Mouse (Mus musculus): ENCODE measurements around the gene Hivep3. TPM values are rescaled to one million over a fixed set of nuclear protein-coding genes. Genes with fewer than 3 reads are reported as not detected.

Gene Hivep3
- polyA plus RNA-seq, 1 experiment from 2014 or later = 3.7 TPM

GRCm38 (mm10) chr4:120142905-120143304, 409.3 kb downstream of the Hivep3 start:
- Histone ChIP-seq H3K27ac (no peak overlapping the region), H3K4me2 (no peak overlapping the region), H3K9me3 (no peaks in the 10 kb centered on the region), H3K36me3 (no peaks in the 10 kb centered on the region), H3K27me3 (no peaks in the 10 kb centered on the region; the same call in 1 of the 2 replicates), H3K4me3 (no peak overlapping the region), H3K9ac (no peak overlapping the region), H3K4me1 (peaks cover 8% of the 10 kb centered on the region)
- ATAC-seq (ENCODE audit: insufficient number of reproducible peaks, insufficient read depth, low FRiP score, low TSS enrichment, low read depth) = peak; percentile 38
- WGBS = 71% methylated on average over 9 of the region's 9 CpGs

- Histone ChIP-seq H3K36me3 (no peaks in the 10 kb centered on the region), H3K27me3 (peaks cover 8% of the 10 kb centered on the region)
- WGBS = 91% methylated on average over 5 of the region's 5 CpGs
Measured at GRCm38 (mm10) chr4:120144343-120144742, 410.8 kb downstream of the Hivep3 start.

GRCm38 (mm10) chr4:120145931-120146330, 412.3 kb downstream of the Hivep3 start:
- Histone ChIP-seq H3K9me3 (no peaks in the 10 kb centered on the region), H3K4me3 (no peak overlapping the region), H3K27me3 (peaks cover 20% of the 10 kb centered on the region), H3K4me1 (peaks cover 19% of the 10 kb centered on the region), H3K4me2 (no peak overlapping the region), H3K36me3 (no peaks in the 10 kb centered on the region), H3K9ac (no peak overlapping the region), H3K27ac (no peak overlapping the region)
- WGBS = 59% methylated on average over 8 of the region's 8 CpGs
- ATAC-seq (ENCODE audit: insufficient number of reproducible peaks, insufficient read depth, low FRiP score, low TSS enrichment, low read depth) = no peak

More at GRCm38 (mm10) chr4:120144343-120144742, 410.8 kb downstream of the Hivep3 start:
- peaks cover 19% of the 10 kb centered on the region for H3K4me1 ChIP-seq
- H3K9ac ChIP-seq = no peak overlapping the region
- no peak for ATAC-seq (ENCODE audit: insufficient number of reproducible peaks, insufficient read depth, low FRiP score, low TSS enrichment, low read depth)
- H3K4me3 ChIP-seq = no peak overlapping the region
- no peak overlapping the region for H3K27ac ChIP-seq
- H3K4me2 ChIP-seq = no peak overlapping the region
- H3K9me3 ChIP-seq = no peaks in the 10 kb centered on the region

GRCm38 (mm10) chr4:120148291-120149141, 414.9 kb downstream of the Hivep3 start:
- H3K9ac ChIP-seq = peak overlapping the region; percentile 61
- peak overlapping the region; percentile 44 for H3K27ac ChIP-seq
- no peaks in the 10 kb centered on the region for H3K36me3 ChIP-seq

GRCm38 (mm10) chr4:120149142-120149524, 415.5 kb downstream of the Hivep3 start:
- H3K4me2 ChIP-seq = peak overlapping the region; percentile 62
- peaks cover 20% of the 10 kb centered on the region for H3K27me3 ChIP-seq
- WGBS = 27% methylated on average over 3 of the region's 3 CpGs
- H3K27ac ChIP-seq = peak overlapping the region; percentile 44
- H3K9ac ChIP-seq = peak overlapping the region; percentile 61
- peak overlapping the region; percentile 31 for H3K4me3 ChIP-seq
- no peaks in the 10 kb centered on the region for H3K36me3 ChIP-seq
- no peaks in the 10 kb centered on the region for H3K9me3 ChIP-seq
- ATAC-seq (ENCODE audit: insufficient number of reproducible peaks, insufficient read depth, low FRiP score, low TSS enrichment, low read depth) = no peak
- peaks cover 11% of the 10 kb centered on the region for H3K4me1 ChIP-seq

More at GRCm38 (mm10) chr4:120148291-120149141, 414.9 kb downstream of the Hivep3 start:
- peak overlapping the region; percentile 31 for H3K4me3 ChIP-seq
- WGBS = 5% methylated on average over 45 of the region's 45 CpGs
- peak overlapping the region; percentile 62 for H3K4me2 ChIP-seq
- H3K4me1 ChIP-seq = peaks cover 11% of the 10 kb centered on the region
- H3K9me3 ChIP-seq = no peaks in the 10 kb centered on the region
- ATAC-seq (ENCODE audit: insufficient number of reproducible peaks, insufficient read depth, low FRiP score, low TSS enrichment, low read depth) = peak; percentile 54; the same call in 1 of the 2 replicates
- peaks cover 20% of the 10 kb centered on the region for H3K27me3 ChIP-seq

- Histone ChIP-seq H3K36me3 (no peaks in the 10 kb centered on the region), H3K9ac (no peak overlapping the region), H3K27ac (no peak overlapping the region), H3K4me3 (no peak overlapping the region), H3K9me3 (no peaks in the 10 kb centered on the region), H3K27me3 (peaks cover 20% of the 10 kb centered on the region), H3K4me2 (no peak overlapping the region), H3K4me1 (peaks cover 11% of the 10 kb centered on the region)
- ATAC-seq (ENCODE audit: insufficient number of reproducible peaks, insufficient read depth, low FRiP score, low TSS enrichment, low read depth) = no peak
- WGBS = 60% methylated on average over 6 of the region's 6 CpGs
Measured at GRCm38 (mm10) chr4:120150345-120150920, 416.8 kb downstream of the Hivep3 start.

GRCm38 (mm10) chr4:120151906-120152305, 418.3 kb downstream of the Hivep3 start:
- peaks cover 11% of the 10 kb centered on the region for H3K4me1 ChIP-seq
- H3K9me3 ChIP-seq = no peaks in the 10 kb centered on the region
- 83% methylated on average over 6 of the region's 6 CpGs for WGBS
- peaks cover 20% of the 10 kb centered on the region for H3K27me3 ChIP-seq
- H3K4me3 ChIP-seq = no peak overlapping the region
- H3K27ac ChIP-seq = no peak overlapping the region
- H3K36me3 ChIP-seq = no peaks in the 10 kb centered on the region
- no peak overlapping the region for H3K9ac ChIP-seq
- ATAC-seq (ENCODE audit: insufficient number of reproducible peaks, insufficient read depth, low FRiP score, low TSS enrichment, low read depth) = no peak
- H3K4me2 ChIP-seq = no peak overlapping the region

GRCm38 (mm10) chr4:120152648-120153047, 419.1 kb downstream of the Hivep3 start:
- Histone ChIP-seq H3K36me3 (no peaks in the 10 kb centered on the region), H3K4me1 (peaks cover 11% of the 10 kb centered on the region), H3K4me2 (no peak overlapping the region), H3K27ac (no peak overlapping the region), H3K27me3 (peaks cover 20% of the 10 kb centered on the region), H3K4me3 (no peak overlapping the region), H3K9me3 (no peaks in the 10 kb centered on the region), H3K9ac (no peak overlapping the region)
- no peak for ATAC-seq (ENCODE audit: insufficient number of reproducible peaks, insufficient read depth, low FRiP score, low TSS enrichment, low read depth)
- WGBS = 60% methylated on average over 4 of the region's 4 CpGs

- H3K9me3 ChIP-seq = no peaks in the 10 kb centered on the region
- ATAC-seq (ENCODE audit: insufficient number of reproducible peaks, insufficient read depth, low FRiP score, low TSS enrichment, low read depth) = no peak
- H3K4me3 ChIP-seq = no peak overlapping the region
- H3K27me3 ChIP-seq = peaks cover 15% of the 10 kb centered on the region; the same call in 1 of the 2 replicates
- H3K4me1 ChIP-seq = peaks cover 6% of the 10 kb centered on the region
- 91% methylated on average over 3 of the region's 3 CpGs for WGBS
- no peak overlapping the region for H3K4me2 ChIP-seq
- H3K36me3 ChIP-seq = no peaks in the 10 kb centered on the region
- H3K9ac ChIP-seq = no peak overlapping the region
- H3K27ac ChIP-seq = no peak overlapping the region
Measured at GRCm38 (mm10) chr4:120153736-120154135, 420.2 kb downstream of the Hivep3 start.

GRCm38 (mm10) chr4:120158714-120159310, 425.2 kb downstream of the Hivep3 start:
- 36% methylated on average over 5 of the region's 5 CpGs for WGBS
- Histone ChIP-seq H3K4me1 (peaks cover 34% of the 10 kb centered on the region), H3K36me3 (no peaks in the 10 kb centered on the region), H3K4me2 (no peak overlapping the region), H3K4me3 (no peak overlapping the region), H3K9me3 (no peaks in the 10 kb centered on the region), H3K9ac (no peak overlapping the region), H3K27ac (no peak overlapping the region), H3K27me3 (no peaks in the 10 kb centered on the region; the same call in 1 of the 2 replicates)
- no peak for ATAC-seq (ENCODE audit: insufficient number of reproducible peaks, insufficient read depth, low FRiP score, low TSS enrichment, low read depth)

- 42% methylated on average over 25 of the region's 29 CpGs for WGBS
- Histone ChIP-seq H3K9me3 (no peaks in the 10 kb centered on the region), H3K4me2 (peak within 1 kb of the TSS; percentile 48), H3K4me3 (peak within 1 kb of the TSS; percentile 20), H3K4me1 (peaks cover 41% of the 10 kb centered on the region), H3K36me3 (no peaks in the 10 kb centered on the region), H3K27ac (0 out of 2 replicates have a peak within 1 kb of the TSS, but pooled peaks have one; percentile 34), H3K27me3 (no peaks in the 10 kb centered on the region; the same call in 1 of the 2 replicates), H3K9ac (peak within 1 kb of the TSS; percentile 41)
- peak; percentile 74 for ATAC-seq (ENCODE audit: insufficient number of reproducible peaks, insufficient read depth, low FRiP score, low TSS enrichment, low read depth)
Measured at GRCm38 (mm10) chr4:120161166-120161949, 427.8 kb downstream of the Hivep3 start, which contains the start of gene Edn2. Edn2 (plus strand) TSS chr4:120161206.
